Mouse (Mus musculus) left cerebral cortex, adult 2 months (tissue): ENCODE measurements at regions not wholly inside any gene's neighbourhood (a gene's known extent, or its start where the extent isn't known, plus 50 kb on each side); places are given as distances from the start of the nearest gene placed in this dataset.

ENCODE experiments used
- DNase-seq, 2 experiments: peaks; one replicate each; pipeline ENCODE4 v3.0.0; 2021 to 2022; ENCODE audit warnings: low spot score in 2 of 2, mixed read lengths in 1 of 2; ENCODE audit errors: extremely low spot score in 1 of 2
- H3K27ac ChIP-seq: fragments of 200-600 bp; 2 replicates; pipeline ENCODE4 v1.8.1; 2022
- H3K4me3 ChIP-seq: fragments of 200-600 bp; 2 replicates; pipeline ENCODE4 v1.8.1; 2022
- CTCF ChIP-seq: fragments of 200-600 bp; IDR thresholded peaks from 2 replicates; pipeline ENCODE4 v1.8.1; 2022; ENCODE audit warnings: antibody characterized with exemption, mild to moderate bottlenecking, moderate library complexity
- intact Hi-C: fragments of 180-260 bp; cut with DNase I; formaldehyde crosslinking; loops from one replicate; pipeline ENCODE4 v1.15.1; 2025

DNA sequence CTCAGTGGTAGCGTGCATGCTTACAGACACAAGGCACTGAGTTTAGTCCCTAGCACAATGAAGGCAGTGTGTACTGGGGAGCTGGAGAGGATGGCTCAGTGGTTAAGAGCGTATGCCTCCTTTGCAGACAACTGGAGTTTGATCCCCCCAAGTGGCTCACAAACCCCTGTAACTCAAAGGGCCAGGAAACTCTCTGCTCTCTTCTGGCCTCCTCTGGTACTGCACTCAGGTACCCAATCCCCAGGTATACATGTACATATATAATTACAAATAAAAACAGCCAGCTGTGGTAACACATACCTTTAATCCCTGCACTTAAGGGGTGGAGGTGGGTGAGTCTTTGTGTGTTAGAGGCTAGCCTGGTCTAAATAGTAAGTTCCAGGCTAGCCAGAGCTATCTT lies 56.9 kb upstream of the Tgif1 start:
- peak; percentile 25; the same call in 1 of the 2 replicates for TF ChIP-seq CTCF
- intact Hi-C loops, result no loop called here
- no peak for DNase-seq
- H3K4me3 ChIP-seq, result no peak overlapping the region
- H3K27ac ChIP-seq, result no peak overlapping the region

DNA sequence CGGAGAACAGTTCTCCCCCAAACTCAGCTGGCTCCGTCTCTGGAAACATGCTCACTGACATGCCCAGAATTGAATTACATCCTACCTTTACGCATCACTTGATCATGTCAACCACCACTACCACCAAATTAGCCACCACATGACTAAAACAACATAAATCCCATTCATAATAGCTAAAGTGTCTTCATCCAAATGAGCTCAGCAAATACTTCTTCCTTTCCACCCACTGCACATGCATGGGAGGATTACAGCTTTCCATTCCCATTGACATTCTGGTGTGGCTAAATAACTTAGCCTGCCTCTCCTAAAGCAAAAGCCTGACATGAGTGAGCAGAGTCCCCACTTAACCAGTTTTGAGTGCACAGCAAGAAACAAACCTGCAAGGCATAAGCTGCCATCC lies 56.2 kb upstream of the Tgif1 start:
- Histone ChIP-seq H3K4me3 (no peak overlapping the region), H3K27ac (no peak overlapping the region)
- intact Hi-C loops, result no loop called here
- TF ChIP-seq CTCF, result no peak
- no peak for DNase-seq

DNA sequence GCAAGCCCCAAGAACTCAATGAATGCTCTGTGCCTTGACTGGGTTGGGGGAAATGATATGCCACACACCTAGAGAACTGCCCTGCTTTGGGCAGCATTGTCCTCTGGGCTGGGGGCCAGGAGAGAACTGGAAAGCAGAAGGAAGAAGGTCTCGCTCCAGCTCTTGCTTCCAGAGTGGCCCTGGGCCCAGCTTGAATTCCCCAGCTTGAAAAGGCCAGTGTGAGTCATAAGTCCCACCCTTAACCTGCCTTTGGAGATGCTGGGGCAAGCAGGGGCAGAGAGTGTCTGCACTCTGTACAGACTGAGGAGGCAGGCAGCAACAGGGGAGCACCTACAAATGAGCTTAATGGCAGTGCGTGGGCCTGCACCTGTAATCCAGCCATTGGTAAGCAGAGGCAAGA lies 55.0 kb upstream of the Tgif1 start:
- Histone ChIP-seq H3K4me3 (no peak overlapping the region), H3K27ac (no peak overlapping the region)
- no peak for TF ChIP-seq CTCF
- intact Hi-C loops, result no loop called here
- no peak for DNase-seq
